Mouse (Mus musculus): ENCODE measurements around the gene Olfr1299. TPM values are rescaled to one million over a fixed set of nuclear protein-coding genes. Genes with fewer than 3 reads are reported as not detected.

The Olfr1299 gene
- not detected in 2 replicates for polyA plus RNA-seq (2021; fragmentation: Nextera tagmentation)
- long read RNA-seq, experiment 1, result 0 reads
- long read RNA-seq, experiment 2, result 0 reads

DNA sequence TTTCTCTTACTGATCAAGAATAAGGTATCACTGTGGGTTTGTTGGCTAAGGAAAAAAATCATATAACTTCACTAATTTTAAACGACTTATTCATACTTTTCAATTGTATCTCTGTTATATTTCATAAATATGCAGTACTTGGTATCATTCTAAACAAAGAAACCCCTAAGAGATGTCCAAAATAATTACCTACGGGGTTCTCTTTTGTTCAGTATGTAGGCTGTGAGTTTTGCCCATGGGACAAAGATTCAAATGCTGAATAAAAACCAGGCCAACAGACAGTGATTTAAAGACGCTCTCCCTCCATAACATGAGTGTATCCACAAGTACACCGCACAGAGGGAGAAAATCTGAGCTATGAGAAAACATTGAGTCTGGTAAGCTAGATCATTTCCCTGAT, at the start of gene Olfr1299:
Gene Olfr1299, plus strand, starts transcription at position 301 of the 400 bp plus-strand sequence.

DNA sequence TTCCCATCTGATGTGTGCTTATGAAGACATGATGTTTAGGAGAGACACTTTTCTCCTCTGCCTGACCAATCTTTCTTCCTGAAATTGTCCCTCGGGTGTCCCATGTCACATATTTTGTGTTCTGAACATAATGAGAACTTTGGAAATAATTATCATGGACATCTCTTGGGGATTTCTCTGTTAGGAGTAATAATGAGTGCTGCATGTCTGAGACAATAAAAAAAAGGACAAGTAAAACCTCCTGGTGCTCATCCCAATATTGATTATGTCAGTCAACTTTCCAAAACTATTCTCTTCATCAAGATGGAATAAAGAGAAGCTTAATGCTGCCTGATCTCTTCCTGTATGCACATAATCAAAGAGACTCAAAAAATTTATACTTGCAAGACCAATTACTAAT, 34.8 kb upstream of the Olfr1299 start, which contains the start of gene Olfr1297:
Gene Olfr1297, minus strand, starts transcription at position 101 of the 400 bp plus-strand sequence.

GRCm38 (mm10) chr2:111649101-111649500, 12.1 kb upstream of the Olfr1299 start, which contains the start of gene Olfr1298:
Gene Olfr1298 (minus strand): TSS chr2:111649201.

Other genes with a start within 250 kb of the Olfr1299 start
- gene Olfr1286, start 238.3 kb upstream of the Olfr1299 start, polyA plus RNA-seq (2021; fragmentation: Nextera tagmentation), result not detected in 2 replicates
- not detected in 2 replicates for gene Olfr1287, start 212.3 kb upstream of the Olfr1299 start, polyA plus RNA-seq (2021; fragmentation: Nextera tagmentation)
- gene Olfr1288, start 187.3 kb upstream of the Olfr1299 start, polyA plus RNA-seq (2021; fragmentation: Nextera tagmentation), result not detected in 2 replicates
- gene Olfr1289, start 180.6 kb upstream of the Olfr1299 start, polyA plus RNA-seq (2021; fragmentation: Nextera tagmentation), result not detected in 2 replicates
- gene Olfr1290, start 167.6 kb upstream of the Olfr1299 start, polyA plus RNA-seq (2021; fragmentation: Nextera tagmentation), result not detected in 2 replicates
- not detected in 2 replicates for gene Olfr1291-ps1, start 164.2 kb upstream of the Olfr1299 start, polyA plus RNA-seq (2021; fragmentation: Nextera tagmentation)
- gene Olfr1293-ps, start 136.2 kb upstream of the Olfr1299 start, polyA plus RNA-seq (2021; fragmentation: Nextera tagmentation), result not detected in 2 replicates
- not detected in 2 replicates for gene Olfr1294, start 121.1 kb upstream of the Olfr1299 start, polyA plus RNA-seq (2021; fragmentation: Nextera tagmentation)
- not detected in 2 replicates for gene Olfr1295, start 91.7 kb upstream of the Olfr1299 start, polyA plus RNA-seq (2021; fragmentation: Nextera tagmentation)
- gene Olfr1297, start 34.9 kb upstream of the Olfr1299 start, polyA plus RNA-seq (2021; fragmentation: Nextera tagmentation), result not detected in 2 replicates
- gene Olfr1298, start 12.2 kb upstream of the Olfr1299 start, polyA plus RNA-seq (2021; fragmentation: Nextera tagmentation), result not detected in 2 replicates
- not detected in 2 replicates for gene Olfr1301, start 89.6 kb downstream of the Olfr1299 start, polyA plus RNA-seq (2021; fragmentation: Nextera tagmentation)
- not detected in 2 replicates for gene Olfr1302, start 116.0 kb downstream of the Olfr1299 start, polyA plus RNA-seq (2021; fragmentation: Nextera tagmentation)
- gene Olfr1303, start 158.9 kb downstream of the Olfr1299 start, polyA plus RNA-seq (2021; fragmentation: Nextera tagmentation), result not detected in 2 replicates
- gene Olfr1305, start 215.7 kb downstream of the Olfr1299 start, polyA plus RNA-seq (2021; fragmentation: Nextera tagmentation), result not detected in 2 replicates

All from layer of hippocampus, adult 6 months (tissue).